Mouse (Mus musculus) hindbrain, postnatal 0 days (tissue): ENCODE data around the gene Lst1. TPM values are rescaled to one million over a fixed set of nuclear protein-coding genes. Genes with fewer than 3 reads are reported as not detected.

Experiments
- ATAC-seq: fragments of 200-750 bp; cut with Nextera tagmentation; 2 replicates; pipeline ENCODE4 v1.8.0; 2017; ENCODE audit warnings: mild to moderate bottlenecking, moderate TSS enrichment, moderate library complexity
- DNase-seq: peaks from one replicate; pipeline ENCODE4 v3.0.0-alpha.2; 2015; ENCODE audit warnings: low spot score
- H3K27ac ChIP-seq: fragments of 300-500 bp; sonication (generic); 2 replicates; pipeline ENCODE4 v1.5.1; 2014; ENCODE audit warnings: mild to moderate bottlenecking
- H3K27me3 ChIP-seq: fragments of 300-500 bp; sonication (generic); 2 replicates; pipeline ENCODE4 v1.6.1; 2014; ENCODE audit warnings: low read length, mixed read lengths; ENCODE audit not compliant: insufficient read depth
- H3K36me3 ChIP-seq: fragments of 300-500 bp; sonication (generic); 2 replicates; pipeline ENCODE4 v1.6.1; 2014; ENCODE audit warnings: low read length, mixed read lengths; ENCODE audit not compliant: insufficient read depth
- H3K4me1 ChIP-seq: fragments of 300-500 bp; sonication (generic); 2 replicates; pipeline ENCODE4 v1.6.1; 2014; ENCODE audit warnings: antibody characterized with exemption, low read length, mixed read lengths; ENCODE audit not compliant: insufficient read depth
- H3K4me2 ChIP-seq: fragments of 300-500 bp; sonication (generic); 2 replicates; pipeline ENCODE4 v1.6.1; 2014; ENCODE audit warnings: low read depth, mild to moderate bottlenecking, low read length, moderate library complexity, mixed read lengths
- H3K4me3 ChIP-seq: fragments of 300-500 bp; sonication (generic); 2 replicates; pipeline ENCODE4 v1.5.1; 2014; ENCODE audit warnings: low read length
- H3K9ac ChIP-seq: fragments of 300-500 bp; sonication (generic); replicated peaks from 2 replicates; pipeline ENCODE4 v1.6.1; 2014; ENCODE audit warnings: mild to moderate bottlenecking, low read length, moderate library complexity, mixed read lengths
- H3K9me3 ChIP-seq: fragments of 300-500 bp; sonication (generic); 2 replicates; pipeline ENCODE4 v1.6.1; 2016; ENCODE audit warnings: low read length, mixed read lengths
- CTCF ChIP-seq: IDR thresholded peaks from 2 replicates; pipeline ENCODE4 v1.5.1; 2016; ENCODE audit warnings: antibody characterized with exemption, control low read depth, low read depth
- WGBS: fragments of 180-500 bp; shearing (Covaris S2); extraction: QIAGEN DNeasy Blood & Tissue Kit; methylation state at CpG from one replicate; pipeline ENCODE4 v1.1.7; 2014; 5-methylcytosine and 5-hydroxymethylcytosine counted together
- polyA plus RNA-seq: library from polyadenylated mRNA; unstranded; fragments of >200 nt; fragmentation: Nextera tagmentation; extraction: Ambion mirVana; gene quantifications from 2 replicates; pipeline ENCODE4 v1.2.1, GENCODE M21; 2015
- total RNA-seq: library from RNA; depleted of rRNA; stranded (reverse); fragments of >200 nt; gene quantifications from 2 replicates; pipeline ENCODE4 v1.2.3, GENCODE M21; 2014

The Lst1 gene
- total and polyA plus RNA-seq, 2 experiments from 2014 or later = 8.0 to 25.0 TPM

GRCm38 (mm10) chr17:35162730-35163129 is 25.5 kb downstream of the Lst1 start:
- no peak for ATAC-seq
- peak overlapping the region; percentile 100 for H3K9ac ChIP-seq
- no peaks in the 10 kb centered on the region for H3K9me3 ChIP-seq
- WGBS = 26% methylated on average over 12 of the region's 12 CpGs
- peak overlapping the region; percentile 63 for H3K4me2 ChIP-seq
- H3K4me3 ChIP-seq = peak overlapping the region; percentile 100
- DNase-seq = no peak
- H3K27ac ChIP-seq = peak overlapping the region; percentile 99; the same call in 1 of the 2 replicates
- H3K36me3 ChIP-seq = peaks cover 44% of the 10 kb centered on the region
- H3K27me3 ChIP-seq = no peaks in the 10 kb centered on the region
- H3K4me1 ChIP-seq = peaks cover 11% of the 10 kb centered on the region; the same call in 1 of the 2 replicates
- TF ChIP-seq CTCF = no peak

- H3K27ac ChIP-seq = no peak overlapping the region
- DNase-seq = no peak
- H3K9me3 ChIP-seq = no peaks in the 10 kb centered on the region
- H3K9ac ChIP-seq = peak overlapping the region; percentile 14; the same call in 1 of the 2 replicates
- H3K4me1 ChIP-seq = peaks cover 11% of the 10 kb centered on the region; the same call in 1 of the 2 replicates
- no peak for ATAC-seq
- peak overlapping the region; percentile 63 for H3K4me2 ChIP-seq
- H3K27me3 ChIP-seq = no peaks in the 10 kb centered on the region
- WGBS = 62% methylated on average over 14 of the region's 14 CpGs
- TF ChIP-seq CTCF = no peak
- H3K36me3 ChIP-seq = peaks cover 50% of the 10 kb centered on the region
- H3K4me3 ChIP-seq = peak overlapping the region; percentile 100; the same call in 1 of the 2 replicates
These were observed 26.1 kb downstream of the Lst1 start for GRCm38 (mm10) chr17:35162121-35162520.

GRCm38 (mm10) chr17:35161421-35161820 is 26.8 kb downstream of the Lst1 start:
- peaks cover 57% of the 10 kb centered on the region for H3K36me3 ChIP-seq
- no peak overlapping the region for H3K27ac ChIP-seq
- DNase-seq (no peak), ATAC-seq (no peak)
- 0 out of 2 replicates have a peak overlapping the region, but pooled peaks have one; percentile 14 for H3K9ac ChIP-seq
- no peak overlapping the region for H3K4me2 ChIP-seq
- no peak for TF ChIP-seq CTCF
- peaks cover 11% of the 10 kb centered on the region; the same call in 1 of the 2 replicates for H3K4me1 ChIP-seq
- H3K4me3 ChIP-seq = no peak overlapping the region
- no peaks in the 10 kb centered on the region for H3K9me3 ChIP-seq
- 88% methylated on average over 11 of the region's 11 CpGs for WGBS
- no peaks in the 10 kb centered on the region for H3K27me3 ChIP-seq

- H3K27me3 ChIP-seq = no peaks in the 10 kb centered on the region
These were observed 28.6 kb downstream of the Lst1 start for GRCm38 (mm10) chr17:35159638-35160037.

GRCm38 (mm10) chr17:35158850-35159593 is 29.2 kb downstream of the Lst1 start:
- WGBS = 95% methylated on average over 16 of the region's 16 CpGs
- Histone ChIP-seq H3K9me3 (no peaks in the 10 kb centered on the region), H3K4me2 (no peak overlapping the region), H3K4me1 (0 out of 2 replicates have a peak, but pooled peaks cover 3% of the 10 kb centered on the region), H3K4me3 (no peak overlapping the region), H3K27ac (no peak overlapping the region), H3K9ac (no peak overlapping the region), H3K27me3 (no peaks in the 10 kb centered on the region), H3K36me3 (peaks cover 81% of the 10 kb centered on the region)
- ATAC-seq (no peak), DNase-seq (no peak)
- no peak for TF ChIP-seq CTCF

More at GRCm38 (mm10) chr17:35159638-35160037, 28.6 kb downstream of the Lst1 start:
- Histone ChIP-seq H3K9ac (no peak overlapping the region), H3K9me3 (no peaks in the 10 kb centered on the region), H3K4me2 (no peak overlapping the region), H3K4me3 (no peak overlapping the region), H3K27ac (no peak overlapping the region), H3K4me1 (0 out of 2 replicates have a peak, but pooled peaks cover 3% of the 10 kb centered on the region), H3K36me3 (peaks cover 75% of the 10 kb centered on the region)
- no peak for DNase-seq
- WGBS = 82% methylated on average over 7 of the region's 7 CpGs
- TF ChIP-seq CTCF = no peak
- no peak for ATAC-seq

GRCm38 (mm10) chr17:35157661-35158175 is 30.5 kb downstream of the Lst1 start:
- ATAC-seq = no peak
- no peak overlapping the region for H3K9ac ChIP-seq
- H3K4me2 ChIP-seq = no peak overlapping the region
- H3K27ac ChIP-seq = no peak overlapping the region
- WGBS = 89% methylated on average over 8 of the region's 8 CpGs
- 0 out of 2 replicates have a peak, but pooled peaks cover 3% of the 10 kb centered on the region for H3K4me1 ChIP-seq
- no peak for DNase-seq
- no peaks in the 10 kb centered on the region for H3K9me3 ChIP-seq
- no peak overlapping the region for H3K4me3 ChIP-seq
- peaks cover 94% of the 10 kb centered on the region for H3K36me3 ChIP-seq
- H3K27me3 ChIP-seq = no peaks in the 10 kb centered on the region
- no peak for TF ChIP-seq CTCF
